Mouse (Mus musculus) gastrocnemius, postnatal 4 days (tissue): ENCODE data around the gene Olfr1373. TPM values are rescaled to one million over a fixed set of nuclear protein-coding genes. Genes with fewer than 3 reads are reported as not detected.

Experiments
- DNase-seq, 2 experiments: peaks; one replicate each; pipeline ENCODE4 v3.0.0; 2021 to 2022; ENCODE audit warnings: low spot score in 2 of 2, mixed read lengths in 2 of 2
- microRNA-seq: library from miRNA; unstranded; fragments of <30 nt; microRNA quantifications from one replicate; pipeline ENCODE4 v1.2.0, GENCODE M21; 2021
- total RNA-seq, 2 experiments: library from RNA; stranded (reverse); gene quantifications; 2 replicates each; pipeline ENCODE4 v1.2.3; 2021

Olfr1373 gene
- total RNA-seq, 2 experiments from 2014 or later = not detected

DNA sequence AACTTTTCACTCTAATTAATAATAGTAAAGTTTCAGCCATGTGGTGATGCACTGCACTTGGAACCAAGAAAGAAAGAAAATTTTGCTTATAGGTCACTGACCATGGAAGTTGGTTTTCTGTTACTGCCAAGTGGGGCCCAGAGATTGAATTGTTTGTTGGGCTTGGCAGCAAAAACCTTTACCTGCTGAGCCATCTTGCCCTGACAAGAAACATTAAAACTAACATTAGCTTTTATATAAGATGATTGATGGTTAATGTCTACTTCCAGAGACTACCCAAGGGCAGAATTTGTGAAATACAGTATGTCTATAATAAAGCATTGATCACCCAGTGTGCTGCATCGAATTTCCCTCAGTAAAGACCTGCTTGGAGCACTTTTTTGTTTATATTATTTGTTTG is 38.9 kb downstream of the Olfr1373 start:
- no peak for DNase-seq

DNA sequence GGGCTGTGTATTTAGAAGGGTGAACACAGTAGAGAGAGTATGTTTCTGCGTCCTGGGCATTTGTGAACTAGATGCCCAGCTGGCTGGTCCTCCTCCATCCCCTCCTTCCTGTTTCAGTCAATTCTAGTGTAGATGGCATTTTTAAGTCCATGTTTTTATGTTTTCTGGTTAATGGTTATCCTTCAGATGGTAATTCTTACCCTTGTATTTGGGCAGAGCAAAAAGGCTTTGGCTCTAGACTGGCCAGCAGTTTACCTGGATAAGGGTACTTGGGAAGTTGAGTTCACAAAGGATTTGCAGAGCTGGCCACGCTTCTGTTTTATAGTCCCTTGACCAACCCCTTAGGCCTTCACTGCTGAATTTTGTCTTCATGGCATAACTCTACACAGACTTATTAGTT is 39.3 kb downstream of the Olfr1373 start:
- no peak for DNase-seq

DNA sequence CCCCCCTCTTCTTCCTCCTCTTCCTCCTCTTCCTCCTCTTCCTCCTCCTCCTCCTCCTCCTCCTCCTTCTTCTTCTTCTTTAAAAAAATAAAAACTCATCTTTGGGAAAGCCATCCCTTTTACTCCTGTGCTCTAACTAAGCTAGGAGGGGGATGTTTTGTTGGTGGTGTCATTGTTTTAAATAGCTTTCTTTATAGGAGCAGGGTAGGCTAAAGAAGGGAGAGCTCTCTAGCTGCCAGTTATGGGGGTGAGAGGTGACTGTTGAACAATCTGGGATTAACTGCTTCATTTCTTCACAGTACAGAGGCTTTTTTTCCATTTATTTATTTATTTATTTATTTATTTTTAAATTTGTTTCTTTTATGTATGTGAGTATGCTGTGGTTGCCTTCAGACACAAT is 39.8 kb downstream of the Olfr1373 start:
- DNase-seq = no peak

DNA sequence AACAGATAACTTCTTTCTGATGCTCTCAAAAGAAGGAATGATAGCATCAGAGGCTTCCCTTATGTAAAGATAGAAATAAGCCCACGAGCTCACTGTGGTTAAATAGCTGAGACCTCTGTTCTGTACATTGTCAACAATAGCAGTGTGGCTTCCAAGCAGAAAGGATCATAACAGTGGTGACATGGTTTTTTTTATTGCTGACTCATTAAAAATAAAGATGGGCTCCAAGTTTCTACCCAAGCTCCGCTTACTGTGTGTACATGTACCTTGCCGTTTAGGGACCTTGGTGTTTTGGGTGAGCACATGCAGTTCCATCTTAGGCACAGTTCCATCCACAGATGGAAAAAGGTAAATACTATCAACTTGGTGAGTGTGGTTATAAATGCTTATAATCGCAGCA is 42.4 kb downstream of the Olfr1373 start:
- DNase-seq = no peak

DNA sequence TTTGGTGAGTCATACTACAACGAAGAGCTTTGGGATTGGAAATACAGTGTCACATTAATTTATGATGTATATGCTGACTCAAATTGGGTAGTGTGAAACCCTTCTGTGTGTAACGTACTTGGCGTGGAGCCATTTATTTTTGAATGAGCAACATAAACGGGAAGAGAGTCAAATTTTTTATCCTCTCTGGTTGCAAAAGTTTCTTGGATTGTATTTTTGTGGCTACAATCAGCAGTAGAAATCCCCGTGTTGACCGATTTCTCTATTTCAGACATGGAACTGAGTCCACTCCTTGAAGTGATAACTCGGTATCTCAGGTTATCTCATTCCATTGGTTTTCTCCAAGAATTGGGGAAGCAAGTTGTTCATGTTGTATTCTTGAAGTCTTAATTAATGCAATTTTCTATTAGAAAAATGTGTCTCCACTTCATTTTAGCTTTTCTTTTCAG is 45.5 kb downstream of the Olfr1373 start:
- DNase-seq = no peak

DNA sequence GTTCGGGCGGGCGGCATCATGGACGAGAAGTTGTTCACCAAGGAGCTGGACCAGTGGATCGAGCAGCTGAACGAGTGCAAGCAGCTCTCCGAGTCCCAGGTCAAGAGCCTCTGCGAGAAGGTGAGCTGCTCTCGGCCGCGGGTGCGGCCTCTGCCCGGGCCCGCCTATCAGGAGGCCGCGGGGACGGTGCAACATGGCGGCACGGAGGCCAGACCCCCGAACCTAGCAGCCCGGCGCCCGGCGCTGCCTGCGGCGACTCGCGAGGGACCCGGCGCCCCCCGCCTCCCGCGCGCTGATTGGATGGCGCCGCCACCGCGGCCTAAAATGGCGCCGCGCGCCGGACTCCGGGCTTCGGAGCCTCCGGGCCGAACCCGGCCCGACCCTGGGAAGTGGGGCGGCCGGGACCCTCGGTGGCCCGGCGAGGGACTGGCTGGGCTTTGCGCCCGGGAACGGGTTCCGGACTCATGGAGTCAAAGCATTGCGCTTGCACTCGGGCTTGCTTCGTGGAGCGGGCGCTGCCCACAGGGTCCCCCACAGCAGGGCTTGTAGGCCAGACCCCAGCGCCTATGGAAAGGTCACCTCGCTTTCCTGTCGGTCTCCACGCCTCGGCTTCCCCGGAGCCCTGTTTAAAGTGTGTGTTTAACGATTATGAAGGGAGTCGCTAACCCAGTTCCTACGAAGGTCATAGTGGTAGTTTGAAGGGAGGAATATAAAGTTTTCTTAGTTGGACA is 46.1 kb downstream of the Olfr1373 start:
- DNase-seq = peak; percentile 69 to 79

DNA sequence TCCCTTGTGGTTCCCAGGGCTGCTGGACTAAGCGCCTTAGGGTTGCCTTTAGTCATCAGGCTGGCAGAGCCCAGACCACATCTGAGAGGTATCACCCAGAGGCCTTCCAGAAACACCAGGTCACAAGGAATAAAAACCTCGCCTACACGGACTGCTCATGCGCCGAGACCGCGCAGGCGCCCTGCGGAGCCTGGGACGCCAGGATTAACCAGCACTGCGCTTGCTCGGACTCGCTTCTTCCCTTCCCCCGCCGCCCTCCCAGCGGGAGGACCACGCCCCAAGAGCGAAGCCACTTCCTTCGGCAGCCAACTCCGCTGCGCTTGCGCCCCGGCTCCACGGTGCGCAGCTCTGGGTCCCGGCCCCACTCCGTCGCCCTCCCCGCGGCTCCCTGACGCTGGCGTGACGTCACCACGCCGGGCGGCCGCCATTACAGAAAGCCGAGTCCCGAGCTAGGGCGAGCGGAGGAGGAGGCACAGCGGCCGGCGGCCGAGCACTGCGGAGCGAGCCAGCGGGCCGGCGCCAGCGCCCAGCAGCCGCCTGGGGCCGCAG is 46.9 kb downstream of the Olfr1373 start, which contains the start of gene Ppp2ca:
Gene Ppp2ca, plus strand, starts transcription at position 284 of the 549 bp plus-strand sequence.
- DNase-seq = peak; percentile 97 to 98

DNA sequence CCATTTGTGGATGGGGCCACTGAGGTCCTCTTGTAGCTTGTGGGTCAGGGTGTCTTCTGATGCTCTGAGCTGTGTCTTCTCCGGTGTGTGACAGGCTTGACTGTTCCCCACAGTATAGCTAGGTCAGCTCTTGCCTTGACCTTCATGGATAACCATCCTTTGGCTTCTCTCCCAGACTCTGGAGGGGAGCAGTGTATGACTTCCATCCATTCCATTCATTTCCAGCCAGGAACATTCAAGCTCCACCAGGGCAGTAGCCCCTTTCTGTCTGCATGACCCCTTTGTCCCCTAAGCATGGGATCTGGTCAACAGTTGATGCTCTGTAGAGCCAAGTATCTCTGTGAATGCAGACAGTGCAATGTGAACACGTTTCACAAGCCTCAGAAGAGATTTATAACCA is 47.7 kb downstream of the Olfr1373 start:
- DNase-seq = no peak

DNA sequence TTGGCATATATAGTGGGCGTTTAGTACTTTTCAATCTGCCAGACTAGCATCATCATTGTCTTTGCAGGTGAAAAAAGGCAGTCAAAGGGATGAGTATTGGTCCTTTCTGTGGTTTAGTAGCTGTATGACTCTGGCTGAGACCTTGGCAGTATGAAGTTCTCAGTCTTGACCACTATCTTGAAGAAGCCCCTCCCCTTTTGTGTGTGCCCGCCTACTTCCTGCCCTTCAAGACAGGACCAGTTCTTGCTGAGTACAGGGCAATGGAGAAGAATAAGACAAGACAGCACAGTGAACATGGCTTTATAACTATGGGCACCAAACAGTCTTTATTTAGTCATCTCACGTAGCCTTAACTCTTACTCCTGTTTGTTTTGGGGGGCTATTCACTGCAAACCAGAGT is 48.3 kb downstream of the Olfr1373 start:
- DNase-seq = no peak

Small RNAs within 50 kb of the gene (microRNA-seq; reads per million reads assigned to microRNA genes)
- gene Gm24157 = not detected
- 2.1 reads per million, percentile 2 among the genes with 10 or more reads in this experiment for gene Mir3061

Other genes with a start within 250 kb of the Olfr1373 start
- gene Cdkn2aipnl, start 177.9 kb downstream of the Olfr1373 start, total RNA-seq = 10 to 100 TPM; 25.7 to 26.7 TPM
- 100 to 1,000 TPM; 190 to 225 TPM for gene Ube2b, start 144.8 kb downstream of the Olfr1373 start, total RNA-seq
- gene Cdkl3, start 141.3 kb downstream of the Olfr1373 start, total RNA-seq = 10 to 100 TPM; 11.1 to 14.0 TPM
- 10 to 100 TPM; 57.7 to 64.9 TPM for gene Ppp2ca, start 46.8 kb downstream of the Olfr1373 start, total RNA-seq
- gene Olfr1371, start 68.5 kb upstream of the Olfr1373 start, total RNA-seq = not detected
- 100 to 1,000 TPM; 234 to 243 TPM for gene Skp1a, start 86.5 kb upstream of the Olfr1373 start, total RNA-seq
- gene Tcf7, start 137.5 kb upstream of the Olfr1373 start, total RNA-seq = 1 to 10 TPM; 2.5 to 4.1 TPM
- gene Vdac1, start 215.3 kb upstream of the Olfr1373 start, total RNA-seq = 100 to 1,000 TPM; 797 to 932 TPM